Mouse (Mus musculus) lung, embryonic 15.5 days (tissue): ENCODE measurements around the gene B2m. TPM values are rescaled to one million over a fixed set of nuclear protein-coding genes. Genes with fewer than 3 reads are reported as not detected.

Experiments
- polyA plus RNA-seq: library from polyadenylated mRNA; unstranded; fragments of >200 nt; fragmentation: Nextera tagmentation; extraction: Ambion mirVana; gene quantifications from 2 replicates; pipeline ENCODE4 v1.2.1, GENCODE M21; 2015

Gene B2m
- polyA plus RNA-seq, 1 experiment from 2014 or later, result 374 TPM

Other genes starting within 250 kb of the B2m start
- 51.6 and 53.1 TPM in 2 replicates for gene Ctdspl2, start 191.7 kb upstream of the B2m start, polyA plus RNA-seq
- 0.09 and 0.24 TPM in 2 replicates for gene Mageb3, start 191.6 kb upstream of the B2m start, polyA plus RNA-seq
- 9.9 and 10.7 TPM in 2 replicates for gene Eif3j1, start 119.1 kb upstream of the B2m start, polyA plus RNA-seq
- gene Spg11, start 29.3 kb upstream of the B2m start, polyA plus RNA-seq, result 8.8 and 10.2 TPM in 2 replicates
- gene Trim69, start 13.0 kb downstream of the B2m start, polyA plus RNA-seq, result 0.11 TPM in 1 of 2 replicates, not detected in the other
- not detected in 2 replicates for gene Patl2, start 38.5 kb downstream of the B2m start, polyA plus RNA-seq
- not detected in 2 replicates for gene Terb2, start 38.6 kb downstream of the B2m start, polyA plus RNA-seq
- gene Sord, start 87.1 kb downstream of the B2m start, polyA plus RNA-seq, result 18.6 and 21.7 TPM in 2 replicates
- gene Duox2, start 150.8 kb downstream of the B2m start, polyA plus RNA-seq, result 0.04 TPM in 2 replicates
- gene Duoxa2, start 151.2 kb downstream of the B2m start, polyA plus RNA-seq, result not detected in 2 replicates
- gene Duoxa1, start 166.0 kb downstream of the B2m start, polyA plus RNA-seq, result 0.20 and 0.35 TPM in 2 replicates
- 0.04 and 0.10 TPM in 2 replicates for gene Duox1, start 168.0 kb downstream of the B2m start, polyA plus RNA-seq
- gene Shf, start 221.5 kb downstream of the B2m start, polyA plus RNA-seq, result 2.1 and 2.9 TPM in 2 replicates